Mouse (Mus musculus) E14TG2a.4 (cell line): ENCODE measurements around the gene Iqcf3.

Experiments
- CTCF ChIP-seq: conservative IDR thresholded peaks from 2 replicates; pipeline ENCODE4 v1.5.1; 2014; ENCODE audit warnings: low read length
- NANOG ChIP-seq: IDR thresholded peaks from 2 replicates; pipeline ENCODE4 v1.6.1; 2014; ENCODE audit warnings: borderline replicate concordance, low read length, mixed read lengths
- POU5F1 ChIP-seq: IDR thresholded peaks from 2 replicates; pipeline ENCODE4 v1.6.1; 2014; ENCODE audit warnings: low read length, borderline replicate concordance

DNA sequence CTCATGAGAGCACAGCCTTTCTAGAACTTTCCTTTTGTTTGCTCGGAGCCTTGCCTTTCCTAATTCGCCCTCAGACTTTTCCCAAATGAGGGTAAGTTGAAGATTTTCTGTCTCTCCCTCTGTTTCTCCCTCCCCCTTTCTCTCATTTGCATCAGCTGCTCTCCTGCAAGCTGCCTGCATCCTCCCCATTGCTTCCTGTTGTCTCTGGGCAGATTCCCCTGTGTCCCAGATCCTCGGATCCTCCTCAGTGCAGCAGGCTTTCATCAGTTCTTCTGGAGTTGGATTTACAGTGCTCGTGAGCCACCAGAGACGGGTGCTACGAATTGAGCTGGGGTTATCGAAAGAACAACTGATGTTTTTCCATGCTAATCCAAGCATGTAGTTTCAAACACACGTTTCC is 2.6 kb upstream of the Iqcf3 start:
- no peak for TF ChIP-seq CTCF
- no peak for TF ChIP-seq NANOG
- TF ChIP-seq POU5F1: no peak
